Mouse (Mus musculus): ENCODE data around the gene Rere. TPM values are rescaled to one million over a fixed set of nuclear protein-coding genes. Genes with fewer than 3 reads are reported as not detected.
"Not testable (repeated sequence)": the region's sequence is repeated elsewhere in the genome, so short reads cannot be mapped to it uniquely, and the experiment has no call there.

The Rere gene
- polyA plus RNA-seq, 1 experiment from 2014 or later: 34.5 TPM

DNA sequence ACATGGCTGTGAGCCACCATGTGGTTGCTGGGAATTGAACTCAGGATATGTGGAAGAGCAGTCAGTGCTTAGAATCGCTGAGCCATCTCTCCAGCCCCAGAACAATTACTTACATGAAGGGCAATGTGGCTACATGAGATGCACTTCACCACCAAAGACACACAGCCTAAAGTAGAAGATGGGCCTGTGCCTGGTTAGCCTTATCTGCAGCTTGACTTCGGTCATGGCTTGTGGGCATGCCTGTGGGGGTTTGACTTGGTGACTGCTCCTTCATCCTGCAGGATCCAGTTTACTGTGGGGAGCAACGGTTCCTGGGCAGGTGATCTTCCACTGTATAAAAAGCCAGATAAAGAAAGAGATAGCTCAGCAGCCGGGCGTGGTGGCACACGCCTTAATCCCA is 196.6 kb downstream of the Rere start:
- H3K4me3 ChIP-seq (replicated peaks; ENCODE audit: low read length): no peak overlapping the region
- 92% methylated on average over 6 of the region's 6 CpGs for WGBS
- no peak for ATAC-seq
- no peak overlapping the region for H3K4me2 ChIP-seq (ENCODE audit: low read length)
- H3K27ac ChIP-seq (ENCODE audit: low read length): no peak overlapping the region
- no peaks in the 10 kb centered on the region for H3K9me3 ChIP-seq (ENCODE audit: control insufficient read depth, low read length)
- H3K9ac ChIP-seq (replicated peaks; ENCODE audit: low read depth, low read length): no peak overlapping the region
- peaks cover 3% of the 10 kb centered on the region; the same call in 1 of the 2 replicates for H3K36me3 ChIP-seq (ENCODE audit: control insufficient read depth, insufficient read depth)
- no peaks in the 10 kb centered on the region for H3K27me3 ChIP-seq (replicated peaks; ENCODE audit: control insufficient read depth, insufficient read depth, low read length)
- H3K4me1 ChIP-seq (replicated peaks; ENCODE audit: control insufficient read depth, insufficient read depth, low read length): peaks cover 12% of the 10 kb centered on the region

DNA sequence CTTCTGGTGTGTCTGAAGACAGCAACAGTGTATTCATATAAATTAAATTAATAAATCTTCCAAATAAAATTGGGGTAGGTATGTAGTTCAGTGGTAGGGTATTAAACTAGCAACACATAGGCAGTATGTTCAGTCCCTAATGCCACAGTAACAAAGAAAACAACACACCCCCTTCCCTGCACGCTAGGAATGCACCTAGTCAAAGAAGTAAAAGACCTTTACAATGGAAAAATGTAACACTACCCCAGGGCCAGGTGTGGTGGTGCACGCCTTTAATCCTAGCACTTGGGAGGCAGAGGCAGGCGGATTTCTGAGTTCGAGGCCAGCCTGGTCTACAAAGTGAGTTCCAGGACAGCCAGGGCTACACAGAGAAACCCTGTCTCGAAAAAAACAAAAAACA is 201.6 kb downstream of the Rere start:
- WGBS: 91% methylated on average over 5 of the region's 5 CpGs
- H3K9ac ChIP-seq (replicated peaks; ENCODE audit: low read depth, low read length): not testable (repeated sequence)

DNA sequence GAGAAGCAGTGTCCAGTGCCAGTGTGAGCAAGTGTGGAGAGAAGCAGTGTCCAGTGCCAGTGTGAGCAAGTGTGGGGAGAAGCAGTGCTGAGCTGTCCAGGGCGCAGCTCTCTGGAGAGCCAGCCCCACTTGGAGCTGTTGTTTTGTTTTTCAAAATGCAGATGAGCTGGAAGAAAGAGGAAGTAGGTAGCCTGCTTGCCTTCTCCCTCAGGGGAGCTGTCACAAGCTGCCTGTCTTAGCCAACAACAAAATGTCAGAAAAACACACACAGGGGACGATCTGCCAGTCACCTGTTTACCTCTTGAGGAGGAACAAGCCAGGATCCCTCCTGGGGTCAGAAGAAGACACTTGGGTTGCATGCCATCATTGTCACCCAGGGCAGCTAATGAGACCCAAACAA is 204.7 kb downstream of the Rere start:
- Histone ChIP-seq H3K4me2 (ENCODE audit: low read length) (no peak overlapping the region), H3K9ac (replicated peaks; ENCODE audit: low read depth, low read length) (no peak overlapping the region), H3K9me3 (ENCODE audit: control insufficient read depth, low read length) (no peaks in the 10 kb centered on the region), H3K27ac (ENCODE audit: low read length) (peak overlapping the region; percentile 33; the same call in 1 of the 2 replicates), H3K36me3 (ENCODE audit: control insufficient read depth, insufficient read depth) (no peaks in the 10 kb centered on the region), H3K4me1 (replicated peaks; ENCODE audit: control insufficient read depth, insufficient read depth, low read length) (peaks cover 33% of the 10 kb centered on the region), H3K4me3 (replicated peaks; ENCODE audit: low read length) (no peak overlapping the region), H3K27me3 (replicated peaks; ENCODE audit: control insufficient read depth, insufficient read depth, low read length) (no peaks in the 10 kb centered on the region)
- no peak for ATAC-seq
- WGBS: 30% methylated on average over 2 of the region's 2 CpGs

More for the DNA sequence above, 201.6 kb downstream of the Rere start:
- ATAC-seq; H3K4me3 ChIP-seq (replicated peaks; ENCODE audit: low read length); H3K4me2 ChIP-seq (ENCODE audit: low read length); H3K36me3 ChIP-seq (ENCODE audit: control insufficient read depth, insufficient read depth); H3K27ac ChIP-seq (ENCODE audit: low read length); H3K27me3 ChIP-seq (replicated peaks; ENCODE audit: control insufficient read depth, insufficient read depth, low read length); H3K9me3 ChIP-seq (ENCODE audit: control insufficient read depth, low read length): not testable (repeated sequence)
- peaks cover 15% of the 10 kb centered on the region for H3K4me1 ChIP-seq (replicated peaks; ENCODE audit: control insufficient read depth, insufficient read depth, low read length)

DNA sequence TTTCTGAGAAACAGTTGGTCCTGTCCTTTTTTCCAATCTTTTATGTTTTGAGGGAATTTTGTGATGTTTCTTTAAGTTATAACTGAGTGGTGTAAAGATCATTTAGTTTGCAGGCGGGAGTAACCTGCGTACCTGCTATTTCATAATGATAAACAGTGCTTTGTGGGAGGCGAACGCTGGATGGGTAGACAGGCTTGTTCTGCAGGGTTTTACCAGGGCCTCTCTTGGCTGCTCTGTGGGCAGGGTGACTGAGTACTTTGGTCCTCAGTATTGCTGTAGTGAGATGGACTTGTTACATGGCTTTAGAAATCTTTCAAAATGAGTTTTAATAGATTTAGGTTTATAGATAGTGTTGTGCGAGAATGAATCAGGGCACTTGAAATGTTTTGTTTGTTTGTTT is 205.7 kb downstream of the Rere start:
- no peak overlapping the region for H3K9ac ChIP-seq (replicated peaks; ENCODE audit: low read depth, low read length)
- H3K4me3 ChIP-seq (replicated peaks; ENCODE audit: low read length): no peak overlapping the region
- peaks cover 33% of the 10 kb centered on the region for H3K4me1 ChIP-seq (replicated peaks; ENCODE audit: control insufficient read depth, insufficient read depth, low read length)
- ATAC-seq: no peak
- H3K9me3 ChIP-seq (ENCODE audit: control insufficient read depth, low read length): no peaks in the 10 kb centered on the region
- 66% methylated on average over 5 of the region's 5 CpGs for WGBS
- no peak overlapping the region for H3K4me2 ChIP-seq (ENCODE audit: low read length)
- no peaks in the 10 kb centered on the region for H3K36me3 ChIP-seq (ENCODE audit: control insufficient read depth, insufficient read depth)
- no peaks in the 10 kb centered on the region for H3K27me3 ChIP-seq (replicated peaks; ENCODE audit: control insufficient read depth, insufficient read depth, low read length)
- no peak overlapping the region for H3K27ac ChIP-seq (ENCODE audit: low read length)

DNA sequence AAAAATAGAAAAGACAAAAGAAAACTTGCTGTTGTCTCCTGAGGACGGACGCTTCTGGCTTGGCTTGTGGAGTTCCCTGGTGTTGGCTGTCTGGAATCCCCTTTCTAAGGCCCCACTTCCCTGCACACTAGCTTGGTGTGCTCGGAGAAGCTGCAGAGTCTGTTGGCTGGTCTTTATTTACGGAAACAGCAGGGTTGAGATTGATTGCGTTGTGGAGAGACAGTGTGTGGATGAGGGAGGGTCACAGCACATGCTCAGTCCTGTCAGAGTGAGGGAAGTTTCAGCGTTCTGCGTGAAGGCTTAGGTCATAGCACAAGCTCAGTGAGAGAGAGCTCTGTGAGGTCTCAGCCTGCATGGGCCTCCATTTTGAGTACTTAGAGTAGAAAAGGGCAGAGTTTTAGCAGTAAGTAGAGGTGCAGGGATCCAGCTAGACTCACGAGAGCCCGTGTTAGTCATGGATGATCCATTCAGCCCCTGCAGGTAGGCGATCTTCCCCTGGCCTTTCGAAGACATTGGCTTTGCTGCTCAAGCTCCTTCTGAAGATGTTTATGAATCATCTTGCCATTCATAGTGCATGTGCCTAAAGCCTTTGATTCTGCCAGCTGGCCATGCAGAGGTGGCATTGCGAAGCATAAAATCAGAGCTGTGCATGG is 206.8 kb downstream of the Rere start:
- Histone ChIP-seq H3K4me1 (replicated peaks; ENCODE audit: control insufficient read depth, insufficient read depth, low read length) (peaks cover 33% of the 10 kb centered on the region), H3K36me3 (ENCODE audit: control insufficient read depth, insufficient read depth) (no peaks in the 10 kb centered on the region), H3K9me3 (ENCODE audit: control insufficient read depth, low read length) (no peaks in the 10 kb centered on the region), H3K4me3 (replicated peaks; ENCODE audit: low read length) (peak overlapping the region; percentile 45), H3K4me2 (ENCODE audit: low read length) (peak overlapping the region; percentile 71), H3K27me3 (replicated peaks; ENCODE audit: control insufficient read depth, insufficient read depth, low read length) (no peaks in the 10 kb centered on the region), H3K27ac (ENCODE audit: low read length) (peak overlapping the region; percentile 84), H3K9ac (replicated peaks; ENCODE audit: low read depth, low read length) (peak overlapping the region; percentile 51)
- peak; percentile 99 for ATAC-seq
- WGBS: 11% methylated on average over 12 of the region's 12 CpGs

DNA sequence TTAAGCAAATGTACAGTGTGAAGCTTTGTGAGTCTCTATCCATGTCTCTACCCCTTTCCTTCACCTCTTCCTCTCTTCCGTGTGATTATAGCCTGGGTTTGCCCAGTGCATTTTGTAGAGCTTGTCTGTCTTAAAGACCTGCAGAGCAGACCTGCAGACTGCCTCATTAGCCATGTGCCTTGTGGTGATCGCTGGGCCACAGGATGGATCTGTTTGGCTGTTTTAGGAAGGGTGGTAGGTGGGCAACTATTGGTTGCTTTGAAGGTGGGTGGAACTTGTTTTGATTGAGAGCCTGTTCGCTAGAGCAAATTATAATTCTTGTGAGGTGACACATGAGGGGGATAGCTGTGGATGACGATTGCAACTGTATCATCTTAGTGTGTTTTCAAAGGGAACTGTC is 207.3 kb downstream of the Rere start:
- Histone ChIP-seq H3K4me1 (replicated peaks; ENCODE audit: control insufficient read depth, insufficient read depth, low read length) (peaks cover 33% of the 10 kb centered on the region), H3K27me3 (replicated peaks; ENCODE audit: control insufficient read depth, insufficient read depth, low read length) (no peaks in the 10 kb centered on the region), H3K36me3 (ENCODE audit: control insufficient read depth, insufficient read depth) (no peaks in the 10 kb centered on the region), H3K9ac (replicated peaks; ENCODE audit: low read depth, low read length) (peak overlapping the region; percentile 51), H3K27ac (ENCODE audit: low read length) (peak overlapping the region; percentile 84), H3K4me3 (replicated peaks; ENCODE audit: low read length) (peak overlapping the region; percentile 45), H3K4me2 (ENCODE audit: low read length) (peak overlapping the region; percentile 71), H3K9me3 (ENCODE audit: control insufficient read depth, low read length) (no peaks in the 10 kb centered on the region)
- no peak for ATAC-seq
- WGBS: 25% methylated on average over 4 of the region's 4 CpGs

DNA sequence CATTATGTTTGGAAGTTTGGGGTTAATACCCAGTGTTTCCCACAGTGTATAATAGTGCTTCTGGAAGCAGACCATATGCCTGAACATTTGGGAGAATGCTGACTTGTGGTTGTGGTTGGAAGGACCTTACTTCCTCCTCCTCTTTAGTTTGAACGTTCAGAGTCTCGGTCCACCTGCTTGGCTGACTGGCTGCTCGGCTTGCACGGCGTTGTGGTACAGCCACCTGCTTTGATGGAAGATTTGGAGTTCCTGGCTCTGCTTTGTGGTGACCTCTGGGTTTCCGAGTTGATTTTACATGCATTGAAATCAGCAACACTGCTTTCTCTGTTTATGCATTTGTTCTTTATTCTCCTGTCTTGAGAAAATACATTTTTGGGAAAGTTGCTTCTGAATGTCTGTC is 208.6 kb downstream of the Rere start:
- no peak overlapping the region for H3K4me3 ChIP-seq (replicated peaks; ENCODE audit: low read length)
- WGBS: 77% methylated on average over 6 of the region's 6 CpGs
- H3K4me1 ChIP-seq (replicated peaks; ENCODE audit: control insufficient read depth, insufficient read depth, low read length): peaks cover 35% of the 10 kb centered on the region
- no peak overlapping the region for H3K27ac ChIP-seq (ENCODE audit: low read length)
- no peaks in the 10 kb centered on the region for H3K9me3 ChIP-seq (ENCODE audit: control insufficient read depth, low read length)
- H3K9ac ChIP-seq (replicated peaks; ENCODE audit: low read depth, low read length): no peak overlapping the region
- H3K36me3 ChIP-seq (ENCODE audit: control insufficient read depth, insufficient read depth): no peaks in the 10 kb centered on the region
- H3K4me2 ChIP-seq (ENCODE audit: low read length): no peak overlapping the region
- H3K27me3 ChIP-seq (replicated peaks; ENCODE audit: control insufficient read depth, insufficient read depth, low read length): no peaks in the 10 kb centered on the region
- no peak for ATAC-seq

DNA sequence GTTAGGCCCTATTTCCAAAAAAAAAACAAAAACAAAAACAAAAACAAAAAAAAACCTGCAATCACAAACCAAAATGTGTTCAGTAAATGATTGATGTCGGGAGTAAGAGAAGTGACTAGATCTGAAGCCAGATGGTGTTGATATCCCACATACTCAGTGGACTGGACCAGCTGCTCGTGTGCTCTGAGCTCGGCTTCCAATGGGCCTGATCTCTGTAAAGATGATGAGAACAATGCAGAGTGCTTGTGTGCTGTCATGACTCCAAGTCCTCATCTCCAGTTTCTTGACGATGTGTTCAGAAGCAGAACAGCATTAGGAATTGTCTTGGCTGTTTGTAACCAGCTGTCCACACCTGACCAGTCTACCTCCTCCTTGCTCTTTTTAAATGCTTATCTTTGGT is 210.3 kb downstream of the Rere start:
- no peak overlapping the region for H3K4me3 ChIP-seq (replicated peaks; ENCODE audit: low read length)
- no peaks in the 10 kb centered on the region for H3K9me3 ChIP-seq (ENCODE audit: control insufficient read depth, low read length)
- no peak overlapping the region; the same call in 1 of the 2 replicates for H3K27ac ChIP-seq (ENCODE audit: low read length)
- no peak for ATAC-seq
- H3K4me2 ChIP-seq (ENCODE audit: low read length): no peak overlapping the region
- H3K27me3 ChIP-seq (replicated peaks; ENCODE audit: control insufficient read depth, insufficient read depth, low read length): no peaks in the 10 kb centered on the region
- peaks cover 39% of the 10 kb centered on the region for H3K4me1 ChIP-seq (replicated peaks; ENCODE audit: control insufficient read depth, insufficient read depth, low read length)
- no peaks in the 10 kb centered on the region for H3K36me3 ChIP-seq (ENCODE audit: control insufficient read depth, insufficient read depth)
- H3K9ac ChIP-seq (replicated peaks; ENCODE audit: low read depth, low read length): no peak overlapping the region
- WGBS: 48% methylated on average over 4 of the region's 4 CpGs

DNA sequence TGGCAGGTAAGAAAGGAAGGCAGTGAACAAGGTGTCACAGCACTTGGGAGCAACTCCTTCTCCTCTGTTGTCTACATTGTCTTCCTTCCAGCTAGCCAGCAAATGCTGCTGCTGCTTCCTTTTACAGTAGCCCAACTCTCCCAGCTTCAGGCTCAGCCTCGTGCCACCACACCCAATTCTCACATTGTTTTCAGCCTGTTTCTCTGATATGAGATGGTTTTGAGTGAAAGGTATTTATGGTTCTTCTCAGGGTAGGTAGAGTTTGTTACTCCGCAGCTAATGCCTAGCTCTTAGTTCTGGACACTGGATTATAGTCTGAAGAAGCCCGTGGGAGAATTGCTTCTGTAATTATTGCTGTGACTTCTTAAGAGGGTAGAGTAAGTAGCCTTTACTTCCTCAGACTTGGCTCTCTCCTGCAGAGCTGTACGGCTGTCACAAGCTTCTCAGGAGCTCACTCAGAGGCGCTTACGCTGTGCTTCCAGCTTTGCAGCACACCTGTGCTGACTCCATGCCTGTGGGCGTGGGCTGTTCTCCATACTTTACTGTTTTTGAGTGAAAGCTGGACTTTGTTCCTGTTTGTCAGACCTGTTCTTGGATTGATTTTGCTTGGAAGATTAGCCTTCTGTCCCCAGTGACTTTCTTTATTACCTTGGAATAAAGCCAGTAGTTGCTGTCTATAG is 212.0 kb downstream of the Rere start:
- no peaks in the 10 kb centered on the region for H3K36me3 ChIP-seq (ENCODE audit: control insufficient read depth, insufficient read depth)
- H3K4me2 ChIP-seq (ENCODE audit: low read length): no peak overlapping the region
- no peak overlapping the region for H3K4me3 ChIP-seq (replicated peaks; ENCODE audit: low read length)
- no peak overlapping the region for H3K27ac ChIP-seq (ENCODE audit: low read length)
- no peaks in the 10 kb centered on the region for H3K9me3 ChIP-seq (ENCODE audit: control insufficient read depth, low read length)
- H3K4me1 ChIP-seq (replicated peaks; ENCODE audit: control insufficient read depth, insufficient read depth, low read length): peaks cover 23% of the 10 kb centered on the region
- no peak overlapping the region for H3K9ac ChIP-seq (replicated peaks; ENCODE audit: low read depth, low read length)
- 79% methylated on average over 7 of the region's 7 CpGs for WGBS
- no peak for ATAC-seq
- H3K27me3 ChIP-seq (replicated peaks; ENCODE audit: control insufficient read depth, insufficient read depth, low read length): no peaks in the 10 kb centered on the region

Measured in forebrain, embryonic 16.5 days (tissue).